Mouse (Mus musculus) cerebellum, adult 9-10 months (tissue): ENCODE measurements around the gene Tesk2.
A peak's percentile ranks its signal among the peaks of the same experiment; 100 is the strongest.

Experiments
- DNase-seq: peaks from one replicate; pipeline ENCODE4 v3.0.0; 2022

The Tesk2 gene

DNA sequence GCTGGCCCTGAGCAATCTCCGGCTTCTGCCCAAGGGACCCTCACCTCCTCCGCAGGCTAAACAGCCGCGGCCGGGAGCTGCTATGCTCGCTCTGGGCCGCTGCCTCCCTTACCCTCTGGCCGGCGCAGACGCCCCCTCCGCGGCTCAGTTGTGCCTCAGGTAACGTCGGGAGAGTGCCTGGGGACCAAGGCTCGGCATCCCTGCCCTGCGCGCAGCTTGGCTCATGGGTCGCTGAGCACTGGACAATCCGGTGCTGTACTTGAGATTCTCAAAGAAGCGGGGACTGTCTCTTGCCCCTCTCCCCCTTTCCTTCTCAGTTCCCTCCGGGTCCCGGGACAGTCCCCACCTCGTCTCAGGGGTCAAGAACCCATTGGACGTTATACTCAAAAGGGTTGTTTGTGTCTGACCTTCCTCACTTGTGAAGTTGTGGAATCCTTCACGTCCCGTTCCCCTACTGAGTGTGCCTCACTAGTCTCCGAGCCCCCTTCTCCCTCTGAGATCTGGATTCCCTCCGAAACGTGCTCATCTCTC, 415 bp downstream of the Tesk2 start:
- no peak for DNase-seq

DNA sequence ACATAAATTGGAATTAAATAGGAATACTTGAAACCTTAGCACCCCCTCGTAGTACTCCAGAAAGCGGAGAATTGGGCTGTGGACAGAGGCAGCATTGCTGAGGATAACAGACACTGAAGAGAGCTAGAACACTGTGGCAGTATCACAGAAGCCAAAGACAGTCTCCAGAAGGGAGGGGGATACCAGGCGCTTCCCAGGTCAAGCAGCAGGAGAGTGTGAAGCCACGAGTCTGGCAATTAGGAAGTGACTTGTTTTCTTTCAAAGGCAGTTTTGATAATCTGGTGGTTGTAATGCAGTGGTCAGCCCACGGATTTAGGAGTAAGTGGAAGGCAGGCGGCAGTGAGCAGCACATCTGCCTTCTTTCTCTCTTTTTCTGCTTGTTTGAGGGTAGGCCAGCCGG, 1.5 kb downstream of the Tesk2 start:
- no peak for DNase-seq

DNA sequence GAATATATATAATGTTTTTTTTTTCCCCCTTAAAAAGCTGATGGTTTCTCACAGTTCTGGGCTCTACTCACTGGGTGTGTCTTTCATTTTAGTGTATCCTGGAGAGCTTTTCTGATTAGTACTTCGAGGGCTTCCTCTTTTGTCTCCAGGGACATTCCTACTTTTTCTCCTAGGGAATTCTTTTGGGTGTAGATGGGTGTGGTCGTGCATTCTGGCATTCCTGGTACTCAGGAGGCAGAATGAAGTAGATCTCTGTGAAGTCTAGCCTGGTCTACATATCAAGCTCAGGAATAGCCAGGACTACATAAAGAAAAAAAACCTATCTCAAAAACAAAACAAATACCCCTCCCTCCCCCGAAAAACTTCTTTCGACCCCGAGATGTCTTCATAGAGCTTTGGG, 4.7 kb downstream of the Tesk2 start:
- no peak for DNase-seq

DNA sequence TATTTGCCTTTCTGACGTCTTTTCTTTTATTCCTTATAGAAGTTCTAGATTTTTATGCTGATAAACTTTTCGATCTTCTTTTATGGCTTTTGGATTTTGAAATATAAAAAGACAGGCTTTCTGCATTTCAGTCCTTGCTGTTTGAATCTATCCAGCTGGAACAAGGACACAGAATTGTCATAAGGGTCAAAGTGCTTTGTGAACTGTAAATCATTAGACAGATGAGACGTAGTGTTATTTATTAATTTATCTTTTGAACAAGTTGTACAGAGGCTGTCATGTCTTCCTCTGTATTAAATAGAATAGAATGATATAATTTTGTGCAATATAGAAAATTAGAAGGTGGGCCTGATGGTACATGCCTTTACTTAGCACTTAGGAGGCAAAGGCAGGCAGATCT, 6.7 kb downstream of the Tesk2 start:
- DNase-seq: no peak

DNA sequence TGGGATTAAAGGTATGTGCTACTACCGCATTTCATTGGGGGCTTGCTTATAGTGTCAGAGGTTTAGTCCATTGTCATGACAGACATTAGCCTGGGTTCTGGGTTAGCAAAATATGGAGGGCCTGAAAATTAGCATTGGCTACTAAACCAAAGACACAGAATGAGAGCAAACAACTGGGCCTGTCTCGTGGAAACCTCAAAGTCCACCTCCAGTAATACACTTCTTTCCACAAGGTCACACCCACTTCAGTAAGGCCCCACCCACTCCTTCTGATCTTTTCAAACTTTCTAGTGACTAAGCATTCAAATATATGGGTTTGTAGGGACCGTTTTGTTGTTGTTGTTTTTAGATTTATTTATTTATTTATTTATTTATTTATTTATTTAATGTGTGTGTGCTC, 8.8 kb downstream of the Tesk2 start:
- no peak for DNase-seq

DNA sequence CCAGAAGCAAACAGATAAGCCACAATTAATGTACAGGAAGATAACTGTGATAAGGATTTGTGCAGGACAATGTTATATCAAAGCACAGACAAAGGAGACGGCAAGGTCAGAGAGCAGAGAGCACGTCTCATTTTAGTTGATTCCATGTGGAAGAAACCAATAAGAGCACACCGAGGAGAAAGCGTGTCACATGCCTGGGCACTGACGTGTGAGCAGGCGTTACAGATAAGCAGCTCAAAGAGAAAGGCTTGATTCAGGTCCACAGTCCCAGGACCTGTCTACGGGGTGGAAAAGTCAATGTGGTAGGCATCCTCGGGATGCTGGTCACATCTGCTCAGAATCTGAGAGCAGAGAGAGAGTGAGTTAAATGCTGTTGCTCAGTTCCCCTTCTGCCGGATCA, 10.3 kb downstream of the Tesk2 start:
- no peak for DNase-seq

DNA sequence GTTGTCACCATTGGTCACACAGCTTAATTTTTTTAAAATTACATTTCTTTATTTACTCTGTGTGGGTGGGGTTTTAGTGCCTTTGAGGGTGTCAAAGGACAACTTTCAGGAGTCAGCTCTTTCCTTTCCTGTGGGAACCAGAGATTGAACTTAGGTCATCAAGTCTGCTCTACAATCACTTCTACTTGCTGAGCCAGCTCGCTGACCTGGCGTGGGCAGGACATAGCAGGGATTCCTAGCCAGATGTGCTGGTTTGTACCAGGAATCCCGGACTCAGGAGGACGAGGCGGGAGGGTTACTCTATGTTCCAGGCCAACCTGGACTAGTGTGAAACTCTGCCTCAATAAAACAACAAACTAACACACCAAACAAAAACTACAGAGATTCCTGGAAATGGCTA, 11.6 kb downstream of the Tesk2 start:
- no peak for DNase-seq

DNA sequence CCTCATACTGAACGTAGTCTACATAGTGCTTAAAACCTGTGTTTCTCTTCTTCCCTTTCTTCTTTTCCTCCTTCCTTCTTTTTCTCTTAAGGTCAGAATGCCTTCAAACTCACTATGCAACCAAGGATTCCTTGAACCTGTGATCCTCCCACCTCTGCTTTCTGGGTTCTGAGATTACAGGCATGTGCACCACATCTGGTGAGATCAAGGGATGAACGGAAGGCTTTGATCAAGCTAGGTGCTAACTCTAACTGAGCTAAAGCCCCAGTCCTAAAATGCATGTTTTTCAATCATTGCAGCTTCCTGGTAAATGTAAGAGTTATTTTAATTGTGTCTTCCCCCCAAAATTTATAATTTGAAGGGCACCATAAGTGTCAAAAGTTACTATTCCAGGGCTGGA, 14.2 kb downstream of the Tesk2 start:
- no peak for DNase-seq

DNA sequence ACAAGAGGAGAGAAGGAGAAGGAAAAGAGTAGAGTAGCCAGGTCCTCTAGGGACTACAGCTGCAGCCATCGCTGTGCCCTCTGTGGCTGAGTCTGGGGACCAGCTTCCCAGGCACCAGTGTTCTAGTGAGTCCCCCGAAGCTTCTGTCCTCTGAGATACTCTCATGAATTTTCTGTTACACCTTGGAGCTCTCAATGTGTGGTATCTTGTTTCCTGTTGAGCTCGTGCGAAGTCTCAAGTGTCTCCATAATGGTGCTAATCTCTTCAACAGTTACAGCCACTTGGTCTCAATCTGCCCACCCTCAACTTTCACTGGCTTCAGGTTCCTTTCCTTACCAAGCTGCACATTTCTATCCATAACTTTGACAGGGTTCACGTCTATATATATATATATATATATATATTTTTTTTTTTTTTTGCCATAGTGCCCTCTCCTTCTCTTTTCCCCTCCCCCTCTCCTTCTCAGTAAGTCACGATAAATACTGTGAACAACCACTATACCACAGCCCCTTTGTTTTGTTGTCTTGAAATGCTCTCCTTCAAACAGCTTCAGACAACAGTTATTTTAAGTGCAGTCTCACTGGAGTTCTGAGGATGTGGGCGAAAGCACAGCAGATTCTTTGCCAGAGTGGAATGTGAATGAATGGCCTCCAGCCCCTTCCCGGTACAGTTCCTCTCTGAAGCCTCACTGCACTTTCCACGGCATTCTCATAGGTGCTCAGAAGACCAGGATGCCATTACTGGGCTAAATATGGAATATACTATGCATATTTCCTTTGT, 18.4 kb downstream of the Tesk2 start:
- DNase-seq: no peak

DNA sequence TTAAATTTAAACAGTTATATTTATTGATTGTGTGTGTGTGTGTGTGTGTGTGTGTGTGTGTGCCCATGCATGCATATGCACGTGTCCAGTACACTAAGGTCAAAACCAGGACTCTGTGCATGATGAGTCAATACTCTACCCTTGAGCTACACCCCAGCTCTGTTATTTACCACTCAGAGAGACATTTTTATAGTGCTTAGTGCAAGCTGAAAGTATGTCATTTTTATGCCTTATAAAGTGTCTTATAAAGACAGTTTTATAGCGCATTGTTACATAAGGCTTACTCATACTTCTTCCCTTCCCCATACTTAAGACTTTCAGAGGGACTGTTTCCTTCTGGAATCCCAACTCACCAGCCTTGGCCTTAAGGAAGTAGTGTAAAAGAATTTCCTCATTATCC, 29.0 kb downstream of the Tesk2 start:
- no peak for DNase-seq

DNA sequence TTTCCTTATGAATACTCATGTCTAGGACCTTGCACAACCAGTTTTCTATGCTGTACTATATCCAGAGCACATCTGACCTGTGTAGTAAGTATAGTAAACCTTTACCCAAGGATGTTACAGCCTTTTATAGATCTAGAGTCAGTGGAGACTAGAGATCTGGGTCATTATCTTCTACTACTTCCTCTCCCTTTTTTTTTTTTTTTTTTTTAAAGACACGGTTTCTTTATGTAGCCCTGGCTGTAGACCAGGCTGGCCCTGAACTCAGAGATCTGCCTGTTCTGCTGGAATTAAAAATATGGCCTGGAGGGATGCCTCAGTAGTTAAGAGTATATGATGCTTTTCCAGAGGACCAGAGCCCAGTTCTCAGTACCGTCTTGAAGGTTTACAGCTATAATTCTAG, 41.2 kb downstream of the Tesk2 start:
- no peak for DNase-seq

DNA sequence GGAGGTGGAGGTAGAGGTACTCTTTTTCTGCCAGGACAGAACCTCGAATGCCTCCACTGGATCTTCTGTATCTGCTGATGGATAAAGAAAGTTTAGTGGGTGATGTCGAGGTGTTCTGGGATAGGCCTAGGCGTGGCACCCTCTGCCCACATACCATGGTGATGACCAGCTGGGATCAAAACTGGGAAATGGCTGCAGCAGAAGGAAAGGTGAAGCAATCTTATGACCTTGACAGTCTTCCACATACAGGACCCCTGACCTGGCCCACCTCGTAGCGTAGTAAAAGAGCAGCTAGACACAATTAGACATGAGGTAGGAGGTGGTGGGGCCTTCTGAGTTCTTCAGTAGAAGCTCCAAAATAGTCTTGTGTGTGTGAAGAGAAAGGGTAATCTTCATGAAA, 43.3 kb downstream of the Tesk2 start:
- DNase-seq: no peak

DNA sequence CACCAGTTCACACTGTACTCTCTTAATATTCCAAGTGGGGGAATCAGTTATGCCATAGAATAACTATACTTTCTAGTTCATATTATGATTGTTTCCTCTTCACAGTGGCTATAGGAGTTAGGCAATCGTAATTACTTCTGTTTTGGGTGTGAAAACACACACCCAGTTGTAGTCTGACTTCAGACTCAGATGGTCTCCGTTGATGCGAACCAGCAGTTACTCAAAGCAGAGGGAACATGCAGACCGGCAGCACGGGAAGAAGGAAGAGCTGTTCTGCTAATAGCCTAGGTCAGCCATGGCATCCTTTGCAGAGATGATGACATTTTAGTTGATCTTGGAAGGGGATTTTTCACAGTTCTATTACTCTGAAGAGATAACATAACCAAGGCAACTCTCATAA, 47.8 kb downstream of the Tesk2 start:
- no peak for DNase-seq

DNA sequence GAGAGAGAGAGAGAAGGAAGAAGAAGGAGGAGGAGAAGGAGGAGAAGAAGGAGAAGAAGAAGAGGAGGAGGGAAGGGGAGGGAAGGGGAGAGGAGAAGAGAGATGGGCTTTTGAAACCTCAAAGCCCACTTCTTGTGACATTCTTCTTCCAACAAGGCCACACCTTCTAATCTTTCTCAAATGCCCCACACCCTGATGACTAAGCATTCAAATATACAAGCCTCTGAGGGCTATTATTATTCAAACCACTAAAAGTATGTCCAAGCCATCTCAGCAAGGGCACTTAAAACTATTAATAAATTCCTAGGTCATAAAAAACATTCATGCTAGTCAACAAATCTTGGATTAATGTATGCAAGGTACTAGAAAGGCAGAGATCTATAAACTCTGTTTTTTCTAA, 48.3 kb downstream of the Tesk2 start:
- DNase-seq: no peak

DNA sequence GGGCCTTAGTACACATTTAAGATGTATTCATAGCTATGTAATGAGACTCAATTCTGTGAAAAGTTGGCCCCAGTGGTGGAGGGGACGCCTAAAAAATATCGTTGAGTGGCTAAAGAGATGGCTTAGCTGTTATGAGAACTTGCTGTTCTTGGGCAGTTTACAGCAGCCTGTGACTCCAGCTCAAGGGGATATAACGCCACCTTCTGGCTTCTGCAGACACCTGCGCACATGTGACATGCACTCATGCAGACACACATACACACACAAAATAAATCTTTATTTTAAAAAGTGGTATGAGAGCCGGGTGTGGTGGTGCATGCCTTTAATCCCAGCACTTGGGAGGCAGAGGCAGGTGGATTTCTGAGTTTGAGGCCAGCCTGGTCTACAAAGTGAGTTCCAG, 55.6 kb downstream of the Tesk2 start:
- DNase-seq: no peak

DNA sequence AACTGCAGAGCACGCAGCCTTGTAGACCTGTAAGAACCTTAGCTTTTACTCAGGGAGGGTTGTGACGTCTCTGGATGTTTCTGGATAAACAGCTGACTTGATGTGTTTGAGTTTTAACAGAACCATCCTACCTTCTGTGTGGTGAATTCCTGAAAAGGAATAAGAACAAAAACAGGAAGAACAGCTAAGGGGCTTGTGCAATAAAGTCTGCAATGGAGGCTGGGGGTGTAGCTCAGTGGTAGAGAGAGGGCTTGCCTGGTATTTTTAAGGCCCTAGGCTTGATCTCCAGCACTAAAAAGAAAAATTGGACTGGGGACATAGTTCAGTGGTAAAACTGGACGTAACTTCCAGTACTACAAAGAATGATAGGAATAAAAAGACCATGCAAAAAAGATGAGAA, 56.3 kb downstream of the Tesk2 start:
- no peak for DNase-seq

DNA sequence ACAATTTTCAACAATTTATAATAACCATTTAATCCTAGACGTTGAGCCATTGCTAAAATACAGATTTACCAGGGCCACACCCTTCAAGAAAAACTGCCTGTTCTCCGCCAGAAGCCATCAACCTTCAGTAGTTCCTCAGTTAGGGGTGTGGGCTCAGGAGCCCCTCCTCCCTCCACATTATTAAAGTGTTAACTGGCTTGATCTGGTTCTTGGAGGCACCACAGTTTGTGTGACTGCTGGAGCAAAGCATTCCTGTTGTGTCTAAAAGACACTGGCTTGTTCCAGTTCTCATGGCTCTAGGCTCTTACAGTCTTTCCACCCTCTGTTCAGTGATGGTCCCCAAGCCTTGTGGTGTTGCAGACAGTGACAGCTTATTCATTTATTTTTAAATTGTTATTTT, 59.8 kb downstream of the Tesk2 start:
- DNase-seq: no peak

DNA sequence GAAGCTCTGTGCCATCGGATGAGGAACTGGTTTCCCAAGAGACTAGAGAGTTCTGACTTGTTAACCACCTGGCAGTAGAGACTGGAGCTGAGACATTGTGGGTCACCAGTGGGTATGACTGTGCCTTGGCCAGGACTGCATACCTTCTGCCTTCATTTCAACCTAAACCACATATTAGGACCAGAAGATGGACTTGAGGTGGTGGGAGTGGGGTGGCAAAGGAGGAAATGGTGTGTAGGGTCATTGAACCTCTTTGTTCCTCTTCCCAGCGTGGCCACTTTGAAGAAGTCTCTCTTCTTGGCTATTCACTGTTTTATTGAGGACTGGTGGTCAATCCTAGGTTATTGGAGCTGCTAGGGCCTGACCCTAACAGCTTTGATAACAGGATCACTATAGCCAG, 60.6 kb downstream of the Tesk2 start:
- DNase-seq: no peak

DNA sequence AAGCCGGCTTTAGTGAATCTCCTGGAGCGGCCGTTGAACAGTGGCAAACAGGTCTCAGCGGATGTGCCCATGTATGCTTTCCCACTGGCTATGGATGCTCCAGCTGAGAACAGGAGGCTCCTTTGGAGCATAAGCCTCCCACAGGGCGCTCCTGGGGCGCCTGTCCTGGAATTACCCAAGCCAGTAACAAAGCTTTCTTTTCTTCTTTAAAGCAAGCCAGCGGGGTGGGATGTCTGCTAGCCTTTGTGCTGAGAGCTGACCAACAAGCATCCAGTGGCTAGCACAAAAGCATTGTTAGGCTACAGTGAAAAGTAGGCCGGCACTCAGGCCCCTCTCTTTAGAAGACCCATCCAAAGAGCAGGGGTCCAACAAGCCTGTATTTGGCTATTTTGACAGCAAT, 61.4 kb downstream of the Tesk2 start:
- DNase-seq: peak; percentile 17

DNA sequence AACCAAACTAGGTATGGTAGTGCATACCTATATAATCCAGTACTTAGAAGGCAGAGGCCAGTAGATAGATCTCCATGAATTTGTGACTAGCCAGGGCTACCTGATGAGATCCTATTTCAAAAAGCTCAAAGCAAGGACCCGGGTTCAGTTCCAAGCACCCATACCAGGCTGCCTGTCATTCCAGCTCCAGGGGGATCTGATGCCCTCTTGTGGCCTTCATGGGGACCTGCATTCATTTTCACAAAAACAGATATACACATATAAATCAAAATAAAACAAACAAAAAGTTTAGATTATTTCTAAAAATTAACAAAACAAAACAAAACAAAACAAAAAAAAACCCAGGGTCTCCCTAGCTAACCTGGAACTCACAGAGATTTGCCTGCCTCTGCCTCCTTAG, 65.8 kb downstream of the Tesk2 start:
- DNase-seq: no peak

DNA sequence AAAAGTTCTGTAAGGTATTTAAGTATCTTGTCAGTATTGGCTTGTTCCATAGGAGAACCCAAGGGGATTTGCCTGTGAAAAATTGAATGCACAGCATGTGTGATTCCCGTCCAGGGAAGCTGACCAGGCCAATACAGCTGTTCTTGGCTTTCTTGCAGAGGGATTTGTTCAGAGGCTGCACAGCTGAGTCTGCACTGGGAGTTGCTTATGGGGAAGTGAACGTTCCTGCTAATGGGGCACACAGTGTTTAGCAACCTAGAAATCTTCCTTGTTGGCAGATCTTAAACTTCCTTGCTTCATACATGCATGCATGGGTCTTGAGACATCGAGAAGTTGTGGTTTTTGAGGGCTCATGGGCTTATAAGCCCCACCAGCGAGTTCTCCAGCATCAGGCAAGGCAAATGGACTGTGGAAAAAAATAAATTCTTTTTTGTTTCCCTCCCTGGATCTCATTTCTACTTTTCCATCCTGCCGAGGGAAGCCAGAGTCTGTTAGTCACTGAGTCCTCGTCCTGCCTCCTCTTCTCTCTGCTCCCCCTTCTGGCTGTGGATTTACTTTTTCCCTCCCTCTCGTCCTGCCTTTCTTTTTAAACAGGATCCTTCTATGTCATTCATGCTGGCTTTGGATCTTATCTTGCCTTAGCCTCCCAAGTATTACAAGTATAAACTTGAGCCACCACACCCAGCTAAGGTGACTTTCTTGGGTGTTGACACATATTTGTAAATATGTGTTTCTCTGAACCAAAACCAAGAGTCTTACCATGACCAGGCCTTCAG, 67.4 kb downstream of the Tesk2 start:
- DNase-seq: no peak

DNA sequence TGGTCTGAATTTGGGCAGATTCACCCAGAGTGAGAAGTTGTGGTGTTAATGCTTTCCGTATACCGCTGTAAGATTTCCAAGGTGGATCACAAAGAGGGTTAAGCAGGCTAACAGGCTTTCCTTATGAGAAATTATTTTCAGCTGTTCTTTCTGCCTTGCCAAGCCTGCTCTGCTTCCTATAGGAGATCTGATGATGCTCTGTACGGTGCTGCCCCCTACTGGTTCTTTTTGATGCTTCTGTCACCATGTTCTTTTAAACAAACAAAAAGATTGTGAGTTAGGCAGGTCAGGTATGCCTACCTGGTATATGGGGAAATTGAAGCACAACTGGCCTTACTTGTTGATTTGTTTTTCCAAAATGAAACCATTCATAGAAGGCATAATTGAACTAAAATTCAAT, 68.2 kb downstream of the Tesk2 start:
- peak; percentile 94 for DNase-seq

DNA sequence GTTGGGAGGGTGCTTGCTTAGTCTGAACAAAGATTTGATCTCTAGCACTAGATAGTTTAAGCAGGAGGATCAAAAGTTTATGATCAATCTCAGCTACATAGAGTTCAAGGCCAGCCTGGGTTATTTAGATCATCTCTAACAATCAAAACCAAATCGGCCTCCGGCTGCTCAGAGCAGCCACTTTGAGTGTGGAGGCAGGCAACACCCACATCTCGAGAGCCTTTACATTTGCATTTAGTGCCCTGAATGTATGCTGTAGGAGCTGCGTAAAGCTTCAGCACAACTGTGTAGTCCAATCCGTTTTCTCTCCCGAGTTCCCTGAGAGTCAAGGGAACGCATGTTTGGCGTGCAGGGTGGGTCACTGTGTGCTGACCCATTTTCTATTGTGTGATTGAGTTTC, 71.7 kb downstream of the Tesk2 start:
- DNase-seq: no peak

DNA sequence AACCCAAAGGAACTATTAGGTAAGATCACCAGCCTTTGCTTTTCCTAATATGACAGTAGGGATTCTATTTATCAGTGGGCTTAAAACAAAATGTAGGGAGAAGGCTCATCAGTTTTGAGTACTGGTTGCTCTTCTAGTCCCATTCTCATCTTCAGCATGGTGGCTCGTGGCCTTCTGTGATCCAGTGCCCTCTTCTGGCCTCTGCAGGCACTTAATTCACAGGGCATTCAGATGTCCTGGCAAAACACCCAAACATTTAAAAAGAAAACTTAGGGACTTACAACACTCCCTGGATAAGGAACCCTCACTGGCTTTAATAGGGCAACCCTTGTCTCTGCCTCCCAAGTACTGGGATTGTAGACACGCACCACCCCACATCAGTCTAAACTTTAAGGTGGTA, 73.5 kb downstream of the Tesk2 start:
- DNase-seq: no peak
